Mouse (Mus musculus): ENCODE measurements at regions not wholly inside any gene's neighbourhood (a gene's known extent, or its start where the extent isn't known, plus 50 kb on each side); places are given as distances from the start of the nearest gene placed in this dataset.

DNA sequence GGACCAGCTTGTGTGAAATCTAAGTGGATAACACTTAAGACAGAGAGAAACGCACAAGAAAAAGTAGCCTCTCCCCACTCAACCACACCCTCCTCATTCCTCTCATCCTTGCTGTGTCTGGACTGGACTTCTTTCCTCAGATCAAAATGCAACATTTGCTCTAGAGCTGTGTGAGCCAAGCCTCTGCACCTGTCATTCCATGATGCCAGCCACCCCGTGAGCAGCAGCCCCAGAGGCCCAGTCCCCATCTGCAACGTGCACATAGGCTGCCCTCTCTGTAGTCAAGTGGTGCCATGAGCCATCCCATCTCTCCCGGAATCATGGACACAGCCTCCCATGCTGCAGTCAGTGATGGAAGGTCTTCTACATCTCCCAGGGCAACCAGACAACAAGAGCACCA lies 55.1 kb upstream of the Gpc1 start:
- DNase-seq, result no peak

- no peak for DNase-seq
These were observed 55.5 kb upstream of the Gpc1 start for GRCm38 (mm10) chr1:92775908-92776307.

DNA sequence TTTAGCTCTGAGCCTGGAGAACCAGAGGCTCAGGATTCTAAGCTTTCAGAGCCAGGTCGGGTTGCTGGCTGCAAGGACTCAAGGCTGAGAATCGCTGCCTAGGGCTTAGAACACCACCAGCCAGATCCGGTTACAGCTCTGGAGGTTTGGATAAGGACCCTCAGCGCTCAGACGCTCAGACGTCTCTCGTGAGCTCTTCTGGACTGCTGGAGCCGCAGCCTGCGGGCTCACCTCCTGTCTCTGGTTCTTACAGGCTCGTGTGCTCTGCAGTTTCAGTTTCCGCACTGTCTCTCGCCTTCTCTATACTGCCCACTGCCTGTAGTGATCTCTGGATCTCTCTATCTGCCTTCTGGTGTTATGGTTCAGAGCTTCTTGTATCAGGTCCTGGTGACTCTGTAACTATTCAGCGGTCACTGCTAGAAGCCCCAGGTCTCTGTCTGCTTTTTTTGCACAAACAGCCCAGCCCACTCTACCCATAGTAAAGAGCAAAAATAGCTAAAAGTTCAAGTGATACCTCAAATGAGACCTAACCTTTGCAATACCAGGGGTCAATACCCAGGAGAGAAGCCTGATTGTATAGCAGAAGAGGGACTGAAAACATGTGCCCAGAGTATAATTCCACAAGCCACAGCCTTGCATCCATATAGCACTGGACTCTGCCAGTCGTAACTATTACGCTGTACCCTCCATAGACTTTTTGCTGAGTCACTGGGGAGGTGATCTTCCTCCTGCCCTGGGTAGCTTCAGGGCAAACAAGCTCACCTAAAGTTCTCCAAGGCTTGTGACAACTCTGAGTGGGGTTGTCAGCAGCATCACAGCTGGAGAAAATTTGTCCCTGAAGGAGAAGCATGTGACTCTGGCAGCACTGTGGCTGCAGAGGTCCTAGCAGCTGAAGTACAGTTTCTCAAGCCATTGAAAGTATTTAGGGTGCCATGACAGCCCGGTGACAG lies 56.4 kb upstream of the Gpc1 start:
- no peak for DNase-seq

- DNase-seq, result no peak
These were observed 57.4 kb upstream of the Gpc1 start for GRCm38 (mm10) chr1:92774006-92774405.

- DNase-seq, result no peak
These were observed 58.7 kb upstream of the Gpc1 start for GRCm38 (mm10) chr1:92772784-92773113.

GRCm38 (mm10) chr1:92772101-92772783 lies 59.2 kb upstream of the Gpc1 start:
- no peak for DNase-seq

DNA sequence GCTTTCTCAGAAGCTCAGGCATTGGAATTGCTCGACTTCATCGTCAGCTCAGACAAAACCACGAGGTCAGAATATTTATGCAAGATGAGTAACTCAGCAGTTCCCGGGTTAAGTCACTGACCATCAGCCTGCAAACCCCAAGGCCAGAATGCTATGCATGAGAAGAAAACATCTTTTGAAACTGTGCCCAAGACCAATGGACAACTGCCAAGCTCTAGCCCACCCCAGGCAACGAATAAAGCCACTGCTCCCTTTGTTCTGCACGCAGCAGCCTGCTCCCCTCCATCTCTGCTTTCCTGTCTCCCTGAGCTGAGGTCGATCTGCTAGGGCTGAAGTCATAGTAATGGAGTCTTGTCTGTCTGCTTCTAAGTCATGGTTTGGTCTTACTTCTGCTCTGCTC lies 61.7 kb upstream of the Gpc1 start:
- DNase-seq, result no peak

DNA sequence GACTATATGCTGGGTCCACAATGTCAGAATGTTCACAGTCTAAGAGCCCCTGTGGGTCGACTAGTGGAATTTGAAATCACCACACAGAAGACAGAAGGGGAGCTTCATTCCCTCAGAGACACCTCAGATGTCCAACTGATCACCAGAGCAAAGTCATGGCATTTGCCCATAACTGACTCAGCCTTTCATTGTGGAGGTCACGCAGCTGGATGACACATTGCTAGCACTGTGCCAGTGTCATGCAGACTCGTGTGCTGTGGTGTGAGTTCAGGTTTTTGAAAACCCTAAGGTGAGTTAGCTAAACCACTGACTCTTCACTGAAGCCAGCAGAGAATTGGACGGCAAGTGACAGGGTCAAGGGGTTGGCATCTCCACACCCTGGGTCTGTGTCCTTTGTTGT lies 62.3 kb upstream of the Gpc1 start:
- DNase-seq, result no peak

DNA sequence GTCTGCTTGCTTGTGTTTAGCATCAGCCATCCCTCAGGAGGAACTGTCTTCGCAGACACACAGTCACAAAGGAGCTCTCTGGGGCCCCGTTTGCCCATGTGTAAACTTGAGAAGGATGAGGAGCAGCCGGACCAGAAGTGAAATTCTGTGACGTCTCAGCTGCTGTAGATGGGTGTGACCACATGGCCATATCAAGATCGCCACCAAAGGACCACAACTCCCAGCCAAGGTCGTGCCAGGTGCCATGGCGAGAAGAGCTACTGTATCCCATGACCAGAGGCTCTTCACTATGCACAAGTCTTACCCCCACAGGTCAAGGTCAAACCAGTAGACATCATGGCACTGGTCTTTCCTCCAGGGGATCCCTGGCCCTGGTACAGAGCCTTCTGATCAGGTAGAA lies 64.9 kb upstream of the Gpc1 start:
- no peak for DNase-seq

GRCm38 (mm10) chr1:92754793-92755488 lies 76.5 kb upstream of the Gpc1 start:
- peak; percentile 57 for DNase-seq

- peak; percentile 36 for DNase-seq
These were observed 79.7 kb upstream of the Gpc1 start for GRCm38 (mm10) chr1:92751700-92752136.

GRCm38 (mm10) chr1:92749475-92749874 lies 82.0 kb upstream of the Gpc1 start:
- no peak for DNase-seq

DNA sequence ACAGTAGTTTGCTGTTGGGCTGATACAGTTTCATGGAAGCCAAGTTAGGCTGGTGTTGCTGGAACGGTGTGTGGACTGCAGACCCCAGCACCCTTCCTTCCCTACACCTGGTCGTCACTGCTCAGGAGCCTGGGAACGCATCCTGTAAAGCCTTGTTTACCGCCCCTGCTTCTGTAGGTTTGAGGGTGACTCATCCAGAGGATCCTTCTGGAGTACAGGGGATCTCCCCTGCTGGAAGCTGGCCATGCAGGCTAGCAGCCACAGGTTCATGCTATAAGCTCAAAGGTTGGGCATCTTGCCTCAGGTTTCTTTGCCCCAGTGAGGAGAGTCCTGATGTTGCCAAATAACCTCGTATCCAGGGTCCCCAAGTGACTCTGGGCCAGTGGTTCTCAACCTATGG lies 86.2 kb upstream of the Gpc1 start:
- no peak for DNase-seq

DNA sequence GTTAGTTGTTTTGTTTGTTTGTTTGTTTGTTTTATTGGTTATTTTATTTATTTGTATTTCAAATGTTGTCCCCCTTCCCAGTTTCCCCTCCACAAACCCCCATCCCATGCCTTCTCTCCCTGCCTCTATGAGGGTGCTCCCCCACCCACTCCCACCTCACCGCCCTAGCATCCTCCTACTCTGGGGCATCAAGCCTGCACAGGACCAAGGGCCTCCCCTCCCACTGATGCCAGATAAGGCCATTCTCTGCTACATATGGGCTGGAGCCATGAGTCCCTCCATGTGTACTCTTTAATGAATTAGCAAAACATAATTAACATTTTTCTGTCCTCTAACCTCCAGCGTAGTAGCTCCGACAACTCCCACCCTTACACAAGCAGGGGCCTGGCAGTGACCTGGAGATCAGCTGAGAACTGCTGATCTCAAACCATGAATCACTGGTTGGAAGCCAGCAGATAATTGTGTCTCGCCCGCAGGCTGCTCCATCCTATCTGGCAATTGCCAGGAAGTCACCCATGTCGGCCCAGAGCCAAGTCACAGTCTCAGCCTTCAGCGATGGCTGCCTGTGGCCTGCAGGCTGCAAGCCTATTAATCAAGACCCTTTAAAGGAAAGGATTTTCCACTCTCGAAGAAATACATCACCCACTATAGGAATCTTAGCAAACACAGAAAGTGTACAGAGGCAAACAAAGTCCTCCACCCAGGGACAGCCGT lies 86.8 kb upstream of the Gpc1 start:
- DNase-seq, result no peak

GRCm38 (mm10) chr1:92742881-92743621 lies 88.4 kb upstream of the Gpc1 start:
- no peak for DNase-seq

- no peak for DNase-seq
These were observed 89.1 kb upstream of the Gpc1 start for GRCm38 (mm10) chr1:92742300-92742699.

- DNase-seq, result no peak
These were observed 90.4 kb upstream of the Gpc1 start for GRCm38 (mm10) chr1:92741047-92741446.

DNA sequence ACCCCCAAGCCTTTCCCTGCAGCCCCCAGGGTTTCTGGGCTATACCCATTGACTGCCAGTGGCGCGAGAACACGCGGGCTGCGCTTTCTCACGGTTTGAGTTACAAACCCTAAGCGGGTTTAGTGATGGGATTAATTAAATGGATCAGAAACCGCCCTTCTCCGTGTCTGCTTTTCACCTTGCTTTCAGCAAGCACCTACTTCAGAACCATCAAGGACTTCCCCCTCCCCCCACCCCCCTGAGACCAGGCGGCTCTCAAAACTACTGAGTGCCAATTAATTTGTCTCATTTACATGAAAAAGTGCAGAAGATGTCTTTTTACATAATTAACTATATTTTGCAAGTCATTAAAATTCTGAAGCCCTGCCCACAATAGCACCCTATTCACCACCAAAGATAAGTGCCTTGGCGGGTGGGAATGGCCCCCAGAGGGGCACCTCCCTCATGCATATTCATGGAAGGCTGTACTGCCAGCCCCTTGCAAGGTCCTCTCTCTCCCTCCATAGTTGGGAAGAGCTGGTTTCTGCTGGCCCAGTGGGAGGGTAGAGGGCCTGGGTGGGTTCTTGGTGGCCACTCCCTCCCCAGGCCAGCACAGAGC lies 89.1 kb upstream of the Otos start:
- no peak for DNase-seq

- DNase-seq, result no peak
These were observed 87.8 kb upstream of the Otos start for GRCm38 (mm10) chr1:92736411-92736810.

DNA sequence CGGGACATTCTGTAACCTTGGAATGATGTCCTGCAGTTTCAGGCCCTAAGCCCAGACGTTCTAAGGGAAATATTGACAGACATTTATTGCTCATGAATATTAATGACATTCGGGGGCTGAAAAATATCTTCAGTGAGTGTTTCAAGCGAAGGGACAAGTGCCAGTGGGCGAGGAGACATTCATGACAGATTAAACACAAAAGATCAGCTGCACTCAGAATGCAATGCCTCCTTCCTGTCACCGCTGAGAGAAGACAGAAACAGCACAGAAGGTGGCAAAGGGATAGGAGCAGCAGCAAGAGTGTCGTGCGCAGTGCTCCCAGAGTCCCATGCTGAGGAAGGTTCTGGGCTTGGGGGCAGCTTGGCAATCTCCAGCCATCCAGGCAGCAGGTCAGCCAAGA lies 85.1 kb upstream of the Otos start:
- DNase-seq, result no peak

GRCm38 (mm10) chr1:92731353-92732282 lies 83.0 kb upstream of the Otos start:
- DNase-seq, result no peak
